Mouse (Mus musculus) adrenal gland, postnatal 0 days (tissue): ENCODE data around the gene Ccr9. TPM values are rescaled to one million over a fixed set of nuclear protein-coding genes. Genes with fewer than 3 reads are reported as not detected.

Experiments
- polyA plus RNA-seq: library from polyadenylated mRNA; unstranded; fragments of >200 nt; fragmentation: Nextera tagmentation; extraction: Ambion mirVana; gene quantifications from 2 replicates; pipeline ENCODE4 v1.2.1, GENCODE M21; 2015

The Ccr9 gene
- 0.08 and 0.27 TPM in 2 replicates for polyA plus RNA-seq

DNA sequence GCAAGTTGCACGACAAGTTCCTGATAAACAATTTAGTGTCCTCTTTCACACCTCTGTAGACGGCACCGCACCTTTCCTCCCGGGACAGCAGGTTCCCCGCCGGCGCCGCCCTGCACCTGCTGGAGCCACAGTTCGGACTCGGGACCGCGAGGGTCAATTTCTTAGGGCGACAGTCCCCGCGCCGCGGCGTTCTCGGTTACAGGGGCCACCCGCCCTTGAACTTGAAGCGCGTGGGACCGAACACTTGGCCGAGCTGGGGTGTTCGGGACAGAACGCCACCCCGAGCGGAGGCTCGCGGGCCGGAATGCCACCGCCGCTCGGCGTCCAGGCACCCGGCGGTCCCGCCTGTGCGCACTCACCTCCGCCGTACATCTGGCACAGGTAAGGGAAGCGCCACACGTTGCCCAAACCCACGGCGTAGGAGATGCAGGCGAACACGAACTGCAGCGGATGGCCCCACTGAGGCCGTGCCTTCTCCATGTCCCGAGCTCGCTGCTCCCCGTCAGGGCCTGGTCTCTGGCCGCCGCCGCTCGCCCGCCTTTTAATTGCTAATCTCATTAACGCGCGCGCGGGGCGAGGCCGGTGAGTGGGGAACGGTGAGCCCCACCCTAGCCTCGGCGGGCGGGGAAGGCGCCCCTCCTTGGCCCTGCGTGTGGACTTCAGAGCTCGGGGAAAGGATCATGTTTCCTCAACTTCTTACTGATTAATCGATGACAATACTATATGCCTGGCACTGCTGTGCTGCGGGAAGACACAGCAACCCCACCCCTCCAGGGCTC is at the start of gene Ccr9, which contains the start of gene Slc6a20a:
Gene Ccr9 (plus strand): TSS at position 113 of the 779 bp plus-strand sequence.
Gene Slc6a20a (minus strand): TSS at position 559 of the 779 bp plus-strand sequence.

GRCm38 (mm10) chr9:123632281-123632680 is 46.0 kb upstream of the Ccr9 start, which contains the start of gene Slc6a20b:
Gene Slc6a20b, minus strand, starts transcription at chr9:123632565.

DNA sequence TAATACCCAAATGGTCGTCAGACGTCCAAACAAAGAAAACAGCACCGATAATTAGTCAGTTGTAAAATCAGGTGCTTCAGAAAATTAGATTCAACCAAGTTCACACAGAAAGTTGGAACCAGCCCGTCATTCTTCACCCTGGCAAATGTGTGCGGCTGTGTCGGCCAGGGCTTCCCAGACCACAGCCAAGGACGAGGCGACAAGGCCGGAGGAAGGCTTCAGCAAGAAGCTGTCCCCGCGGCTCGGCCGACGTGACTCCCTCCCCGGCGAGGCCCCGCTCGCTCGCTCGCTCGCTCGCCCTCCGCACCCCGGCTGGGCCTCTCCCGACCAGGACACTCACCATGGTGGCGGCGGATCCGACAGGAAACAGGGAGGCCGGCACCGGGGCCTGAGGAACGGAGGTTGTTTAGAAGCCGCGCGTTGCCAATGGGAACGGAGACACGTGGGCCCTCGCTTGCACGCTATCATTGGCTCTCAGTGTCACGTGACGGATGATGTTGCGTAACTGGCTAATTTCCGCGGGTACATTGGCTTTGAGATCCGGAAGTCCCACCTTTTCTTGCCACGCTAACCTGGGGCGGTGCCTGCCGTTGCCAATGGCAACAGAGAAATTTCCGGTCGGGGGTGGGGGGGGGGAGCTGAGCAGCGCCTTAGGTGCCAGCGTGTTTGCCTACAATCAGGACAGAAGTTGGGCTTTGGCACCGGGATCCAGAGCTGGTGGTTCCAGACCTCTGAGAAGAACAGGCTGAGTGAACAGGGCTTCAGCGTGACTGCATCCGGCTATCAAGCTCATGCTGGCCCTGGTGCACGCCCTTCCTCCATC is 39.2 kb downstream of the Ccr9 start, which contains the start of gene Lztfl1:
Gene Lztfl1 (minus strand): TSS at position 512 of the 823 bp plus-strand sequence.

DNA sequence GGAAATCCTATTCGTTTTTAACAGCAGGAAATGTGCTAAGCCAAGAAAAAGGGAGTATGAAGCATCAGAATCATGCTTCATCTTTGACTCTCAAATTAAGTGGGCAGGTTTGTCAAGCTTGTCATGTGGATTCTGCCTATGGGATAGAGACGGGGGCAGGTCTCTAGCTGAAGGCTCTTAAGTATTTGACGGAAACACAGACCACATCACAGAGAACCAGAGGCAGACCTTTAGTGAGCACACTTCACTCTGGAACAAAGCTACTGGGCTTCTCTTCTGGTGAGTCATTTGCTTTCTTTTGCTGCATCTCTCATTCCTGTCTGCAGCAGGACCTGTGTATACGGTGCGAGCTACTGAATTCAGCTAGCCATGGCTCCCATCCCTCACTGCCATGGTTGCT is 128.0 kb downstream of the Ccr9 start, which contains the start of gene Cxcr6:
Gene Cxcr6 (plus strand): TSS at position 209 of the 400 bp plus-strand sequence.

Other genes starting within 250 kb of the Ccr9 start
- 25.7 and 26.8 TPM in 2 replicates for gene Limd1, start 199.7 kb upstream of the Ccr9 start, polyA plus RNA-seq
- gene Sacm1l, start 148.7 kb upstream of the Ccr9 start, polyA plus RNA-seq = 30.3 and 46.4 TPM in 2 replicates
- gene Slc6a20b, start 45.9 kb upstream of the Ccr9 start, polyA plus RNA-seq = 0.06 and 0.28 TPM in 2 replicates
- gene Slc6a20a, start 446 bp downstream of the Ccr9 start, polyA plus RNA-seq = 0.28 TPM in 1 of 2 replicates, not detected in the other
- gene Lztfl1, start 39.3 kb downstream of the Ccr9 start, polyA plus RNA-seq = 62.4 and 67.7 TPM in 2 replicates
- 0.28 and 0.40 TPM in 2 replicates for gene Cxcr6, start 128.0 kb downstream of the Ccr9 start, polyA plus RNA-seq
- gene Fyco1, start 173.5 kb downstream of the Ccr9 start, polyA plus RNA-seq = 7.4 and 15.2 TPM in 2 replicates
- gene Xcr1, start 183.6 kb downstream of the Ccr9 start, polyA plus RNA-seq = 0.05 and 0.14 TPM in 2 replicates